Mouse (Mus musculus): Measurements from ENCODE around the gene Dcps. TPM values are rescaled to one million over a fixed set of nuclear protein-coding genes. Genes with fewer than 3 reads are reported as not detected.
"Not testable (repeated sequence)": the region's sequence is repeated elsewhere in the genome, so short reads cannot be mapped to it uniquely, and the experiment has no call there.

Gene Dcps
- polyA plus RNA-seq, 1 experiment from 2014 or later = 77.7 TPM

- not testable (repeated sequence) for H3K9ac ChIP-seq; H3K4me3 ChIP-seq (replicated peaks); H3K27me3 ChIP-seq (replicated peaks); H3K4me2 ChIP-seq; H3K36me3 ChIP-seq; H3K9me3 ChIP-seq; H3K4me1 ChIP-seq; H3K27ac ChIP-seq; ATAC-seq (ENCODE audit: insufficient read depth, low FRiP score, low read depth)
Observed at GRCm38 (mm10) chr9:35148822-35149221, 27.0 kb downstream of the Dcps start.

- WGBS = 93% methylated on average over 14 of the region's 14 CpGs
- not testable (repeated sequence) for H3K27me3 ChIP-seq (replicated peaks); H3K36me3 ChIP-seq; H3K4me2 ChIP-seq; ATAC-seq (ENCODE audit: insufficient read depth, low FRiP score, low read depth); H3K27ac ChIP-seq; H3K4me1 ChIP-seq; H3K4me3 ChIP-seq (replicated peaks); H3K9ac ChIP-seq; H3K9me3 ChIP-seq
Observed at GRCm38 (mm10) chr9:35147261-35147660, 28.6 kb downstream of the Dcps start.

GRCm38 (mm10) chr9:35145829-35146228 is 30.0 kb downstream of the Dcps start:
- no peak overlapping the region for H3K9ac ChIP-seq
- H3K9me3 ChIP-seq = no peaks in the 10 kb centered on the region
- no peaks in the 10 kb centered on the region for H3K27me3 ChIP-seq (replicated peaks)
- WGBS = 89% methylated on average over 1 of the region's 1 CpGs
- H3K4me3 ChIP-seq (replicated peaks) = no peak overlapping the region
- H3K4me2 ChIP-seq = no peak overlapping the region
- no peak overlapping the region for H3K27ac ChIP-seq
- no peak for ATAC-seq (ENCODE audit: insufficient read depth, low FRiP score, low read depth)
- H3K36me3 ChIP-seq = no peaks in the 10 kb centered on the region
- H3K4me1 ChIP-seq = no peaks in the 10 kb centered on the region

GRCm38 (mm10) chr9:35145118-35145517 is 30.7 kb downstream of the Dcps start:
- ATAC-seq (ENCODE audit: insufficient read depth, low FRiP score, low read depth) = 0 out of 2 replicates have a peak, but pooled peaks have one; percentile 11
- WGBS = 81% methylated on average over 9 of the region's 9 CpGs
- no peaks in the 10 kb centered on the region for H3K9me3 ChIP-seq
- H3K9ac ChIP-seq = no peak overlapping the region
- H3K27ac ChIP-seq = no peak overlapping the region
- H3K27me3 ChIP-seq (replicated peaks) = no peaks in the 10 kb centered on the region
- H3K4me2 ChIP-seq = no peak overlapping the region
- H3K36me3 ChIP-seq = no peaks in the 10 kb centered on the region
- no peak overlapping the region for H3K4me3 ChIP-seq (replicated peaks)
- no peaks in the 10 kb centered on the region for H3K4me1 ChIP-seq

- Histone ChIP-seq H3K27me3 (replicated peaks) (no peaks in the 10 kb centered on the region), H3K27ac (no peak overlapping the region), H3K9me3 (no peaks in the 10 kb centered on the region), H3K4me3 (replicated peaks) (no peak overlapping the region), H3K9ac (no peak overlapping the region), H3K4me2 (no peak overlapping the region), H3K36me3 (no peaks in the 10 kb centered on the region), H3K4me1 (no peaks in the 10 kb centered on the region)
- WGBS = 49% methylated on average over 2 of the region's 2 CpGs
- no peak for ATAC-seq (ENCODE audit: insufficient read depth, low FRiP score, low read depth)
Observed at GRCm38 (mm10) chr9:35142221-35142620, 33.6 kb downstream of the Dcps start.

GRCm38 (mm10) chr9:35139231-35139744 is 36.6 kb downstream of the Dcps start:
- no peak for ATAC-seq (ENCODE audit: insufficient read depth, low FRiP score, low read depth)
- WGBS = 80% methylated on average over 5 of the region's 5 CpGs
- no peaks in the 10 kb centered on the region for H3K9me3 ChIP-seq

DNA sequence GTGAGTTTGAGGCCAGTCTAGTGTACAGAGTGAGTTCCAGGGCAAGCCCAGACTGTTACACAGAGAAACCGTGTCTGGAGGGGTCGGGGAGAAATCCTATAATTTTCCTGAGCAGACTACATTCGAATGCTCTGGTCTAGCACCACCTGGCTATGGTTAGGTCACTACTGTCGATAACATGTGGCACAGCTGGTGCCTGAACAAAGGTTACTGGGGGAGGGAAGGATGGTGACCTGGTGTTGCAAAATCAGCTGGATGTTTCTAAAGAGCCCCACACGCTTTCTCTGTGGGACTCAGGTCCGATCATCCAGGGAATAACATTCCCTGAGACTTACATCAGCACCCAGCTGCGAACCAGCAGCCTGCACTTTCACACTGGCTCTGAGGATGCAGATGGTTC is 37.8 kb downstream of the Dcps start:
- H3K36me3 ChIP-seq = no peaks in the 10 kb centered on the region
- WGBS = 70% methylated on average over 7 of the region's 7 CpGs
- no peaks in the 10 kb centered on the region for H3K9me3 ChIP-seq
- no peak overlapping the region for H3K9ac ChIP-seq
- no peak overlapping the region for H3K4me2 ChIP-seq
- no peak overlapping the region for H3K4me3 ChIP-seq (replicated peaks)
- no peak overlapping the region for H3K27ac ChIP-seq
- no peaks in the 10 kb centered on the region for H3K4me1 ChIP-seq
- H3K27me3 ChIP-seq (replicated peaks) = no peaks in the 10 kb centered on the region
- no peak for ATAC-seq (ENCODE audit: insufficient read depth, low FRiP score, low read depth)

More at GRCm38 (mm10) chr9:35139231-35139744, 36.6 kb downstream of the Dcps start:
- H3K4me1 ChIP-seq = no peaks in the 10 kb centered on the region
- no peak overlapping the region; the same call in 1 of the 2 replicates for H3K27ac ChIP-seq
- H3K9ac ChIP-seq = no peak overlapping the region
- no peak overlapping the region for H3K4me2 ChIP-seq
- H3K36me3 ChIP-seq = no peaks in the 10 kb centered on the region
- H3K4me3 ChIP-seq (replicated peaks) = no peak overlapping the region
- H3K27me3 ChIP-seq (replicated peaks) = no peaks in the 10 kb centered on the region

GRCm38 (mm10) chr9:35135575-35135974 is 40.3 kb downstream of the Dcps start:
- no peak overlapping the region for H3K27ac ChIP-seq
- no peak overlapping the region for H3K4me3 ChIP-seq (replicated peaks)
- H3K27me3 ChIP-seq (replicated peaks) = no peaks in the 10 kb centered on the region
- no peaks in the 10 kb centered on the region for H3K36me3 ChIP-seq
- no peak for ATAC-seq (ENCODE audit: insufficient read depth, low FRiP score, low read depth)
- 56% methylated on average over 6 of the region's 6 CpGs for WGBS
- no peak overlapping the region for H3K9ac ChIP-seq
- no peaks in the 10 kb centered on the region for H3K9me3 ChIP-seq
- H3K4me2 ChIP-seq = no peak overlapping the region
- no peaks in the 10 kb centered on the region for H3K4me1 ChIP-seq

GRCm38 (mm10) chr9:35131637-35132397 is 44.0 kb downstream of the Dcps start:
- H3K4me1 ChIP-seq = no peaks in the 10 kb centered on the region
- no peaks in the 10 kb centered on the region for H3K36me3 ChIP-seq
- no peak overlapping the region for H3K4me3 ChIP-seq (replicated peaks)
- H3K9ac ChIP-seq = no peak overlapping the region
- no peaks in the 10 kb centered on the region for H3K27me3 ChIP-seq (replicated peaks)
- no peak overlapping the region for H3K27ac ChIP-seq
- no peaks in the 10 kb centered on the region for H3K9me3 ChIP-seq
- H3K4me2 ChIP-seq = no peak overlapping the region
- ATAC-seq (ENCODE audit: insufficient read depth, low FRiP score, low read depth) = no peak
- WGBS = 83% methylated on average over 16 of the region's 16 CpGs

- Histone ChIP-seq H3K4me2 (no peak overlapping the region), H3K9ac (no peak overlapping the region), H3K27me3 (replicated peaks) (no peaks in the 10 kb centered on the region), H3K36me3 (no peaks in the 10 kb centered on the region), H3K4me3 (replicated peaks) (no peak overlapping the region), H3K4me1 (no peaks in the 10 kb centered on the region), H3K27ac (no peak overlapping the region), H3K9me3 (no peaks in the 10 kb centered on the region)
- WGBS = 82% methylated on average over 9 of the region's 9 CpGs
- no peak for ATAC-seq (ENCODE audit: insufficient read depth, low FRiP score, low read depth)
Observed at GRCm38 (mm10) chr9:35128995-35129418, 46.9 kb downstream of the Dcps start.

DNA sequence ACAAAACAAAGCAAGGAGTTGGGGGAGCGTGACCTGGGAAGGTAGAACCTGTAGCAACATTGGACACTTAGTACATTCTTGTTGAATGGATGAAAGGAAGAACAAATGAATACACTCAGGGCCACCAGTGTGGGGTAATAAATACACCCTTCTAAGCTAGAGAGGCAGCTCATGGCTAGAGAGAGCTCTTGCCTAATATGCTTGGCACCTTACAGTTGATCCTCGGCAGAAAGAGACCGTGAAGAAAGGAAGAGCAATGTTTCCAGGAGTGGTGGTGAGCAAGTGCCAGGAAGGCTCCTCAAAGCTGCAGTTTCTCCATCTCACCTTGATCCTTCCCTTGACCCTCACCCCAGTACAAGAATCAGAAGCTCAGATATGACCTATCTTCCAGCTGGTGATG is 47.3 kb downstream of the Dcps start:
- H3K4me2 ChIP-seq = no peak overlapping the region
- H3K36me3 ChIP-seq = no peaks in the 10 kb centered on the region
- no peaks in the 10 kb centered on the region for H3K4me1 ChIP-seq
- H3K9me3 ChIP-seq = no peaks in the 10 kb centered on the region
- WGBS = 82% methylated on average over 3 of the region's 3 CpGs
- H3K9ac ChIP-seq = no peak overlapping the region
- no peak overlapping the region for H3K4me3 ChIP-seq (replicated peaks)
- ATAC-seq (ENCODE audit: insufficient read depth, low FRiP score, low read depth) = no peak
- H3K27ac ChIP-seq = no peak overlapping the region
- H3K27me3 ChIP-seq (replicated peaks) = no peaks in the 10 kb centered on the region

GRCm38 (mm10) chr9:35127561-35127960 is 48.3 kb downstream of the Dcps start:
- no peak overlapping the region for H3K4me2 ChIP-seq
- H3K9me3 ChIP-seq = no peaks in the 10 kb centered on the region
- H3K36me3 ChIP-seq = no peaks in the 10 kb centered on the region

More at GRCm38 (mm10) chr9:35127561-35127960, 48.3 kb downstream of the Dcps start:
- Histone ChIP-seq H3K4me3 (replicated peaks) (no peak overlapping the region), H3K9ac (no peak overlapping the region), H3K4me1 (no peaks in the 10 kb centered on the region), H3K27ac (0 out of 2 replicates have a peak overlapping the region, but pooled peaks have one; percentile 18), H3K27me3 (replicated peaks) (no peaks in the 10 kb centered on the region)
- 87% methylated on average over 5 of the region's 5 CpGs for WGBS
- no peak for ATAC-seq (ENCODE audit: insufficient read depth, low FRiP score, low read depth)
